Mouse (Mus musculus) lung, embryonic 14.5 days (tissue): ENCODE results near the gene Tubb2b. TPM values are rescaled to one million over a fixed set of nuclear protein-coding genes. Genes with fewer than 3 reads are reported as not detected.
A peak's percentile ranks its signal among the peaks of the same experiment; 100 is the strongest.

Experiments used
- ATAC-seq: fragments of 200-750 bp; cut with Nextera tagmentation; 2 replicates; pipeline ENCODE4 v1.8.0; 2017; ENCODE audit warnings: mild to moderate bottlenecking, moderate TSS enrichment, moderate library complexity; ENCODE audit not compliant: insufficient read depth
- DNase-seq: peaks from one replicate; pipeline ENCODE4 v3.0.0-alpha.2; 2015
- H3K27ac ChIP-seq: fragments of 300-500 bp; sonication (generic); 2 replicates; pipeline ENCODE4 v1.5.1; 2014; ENCODE audit warnings: low read depth, mild to moderate bottlenecking, moderate library complexity
- H3K27me3 ChIP-seq: fragments of 300-500 bp; sonication (generic); 2 replicates; pipeline ENCODE4 v1.6.1; 2014; ENCODE audit warnings: low read length, control low read depth; ENCODE audit not compliant: insufficient read depth
- H3K36me3 ChIP-seq: fragments of 300-500 bp; sonication (generic); 2 replicates; pipeline ENCODE4 v1.6.1; 2014; ENCODE audit warnings: control low read depth; ENCODE audit not compliant: insufficient read depth
- H3K4me1 ChIP-seq: fragments of 300-500 bp; sonication (generic); 2 replicates; pipeline ENCODE4 v1.6.1; 2014; ENCODE audit warnings: antibody characterized with exemption, control low read depth; ENCODE audit not compliant: insufficient read depth
- H3K4me2 ChIP-seq: fragments of 300-500 bp; sonication (generic); 2 replicates; pipeline ENCODE4 v1.6.1; 2014; ENCODE audit warnings: mild to moderate bottlenecking
- H3K4me3 ChIP-seq: fragments of 300-500 bp; sonication (generic); 2 replicates; pipeline ENCODE4 v1.5.1; 2014; ENCODE audit warnings: low read depth, low read length
- H3K9ac ChIP-seq: fragments of 300-500 bp; sonication (generic); 2 replicates; pipeline ENCODE4 v1.6.1; 2014
- H3K9me3 ChIP-seq: fragments of 300-500 bp; sonication (generic); 2 replicates; pipeline ENCODE4 v1.6.1; 2016; ENCODE audit warnings: low read depth, low read length, control low read depth
- CTCF ChIP-seq: IDR thresholded peaks from 2 replicates; pipeline ENCODE4 v1.5.1; 2016; ENCODE audit warnings: antibody characterized with exemption, low read depth
- WGBS: fragments of 180-500 bp; shearing (Covaris S2); extraction: QIAGEN DNeasy Blood & Tissue Kit; methylation state at CpG from one replicate; pipeline ENCODE4 v1.1.7; 2014; 5-methylcytosine and 5-hydroxymethylcytosine counted together
- polyA plus RNA-seq: library from polyadenylated mRNA; unstranded; fragments of >200 nt; fragmentation: Nextera tagmentation; extraction: Ambion mirVana; gene quantifications from 2 replicates; pipeline ENCODE4 v1.2.1, GENCODE M21; 2014

The Tubb2b gene
- polyA plus RNA-seq, 1 experiment from 2014 or later = 15.9 TPM

DNA sequence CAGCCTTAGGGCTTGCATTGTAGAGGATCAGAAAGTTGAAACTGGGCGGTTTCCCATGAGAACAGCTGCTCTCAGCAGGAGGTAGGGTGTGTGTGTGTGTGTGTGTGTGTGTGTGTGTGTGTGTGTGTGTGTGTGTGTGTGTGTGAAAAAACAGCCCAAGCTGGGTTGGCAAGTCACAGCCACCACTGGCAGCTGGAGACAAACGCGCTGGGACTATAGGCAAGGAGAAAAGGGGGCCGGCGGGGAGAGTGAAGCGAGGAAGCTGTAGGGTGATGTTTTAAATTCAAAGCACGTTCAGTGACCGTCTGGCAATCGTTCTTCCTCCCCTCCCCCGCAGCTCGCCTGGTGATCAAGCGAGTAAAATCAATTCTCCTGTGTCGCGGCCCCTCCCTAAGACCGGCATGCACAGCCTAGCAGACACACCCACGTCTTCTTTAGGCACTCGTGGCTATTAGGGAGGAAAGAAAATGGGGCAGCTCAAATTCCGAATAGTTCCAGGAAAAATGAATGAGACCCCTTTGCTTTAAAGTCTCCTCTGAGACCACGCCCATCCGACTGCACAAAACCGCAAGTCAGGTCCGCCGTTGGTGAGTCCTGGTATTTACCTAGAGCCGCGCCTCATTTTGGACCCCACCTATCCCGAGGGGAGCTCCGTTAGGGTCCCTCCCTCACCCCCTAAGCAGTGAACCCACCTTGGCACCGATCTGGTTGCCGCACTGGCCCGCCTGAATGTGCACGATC, 611 bp downstream of the Tubb2b start:
- peaks cover 6% of the 10 kb centered on the region; the same call in 1 of the 2 replicates for H3K36me3 ChIP-seq
- peaks cover 30% of the 10 kb centered on the region for H3K27me3 ChIP-seq
- peaks cover 4% of the 10 kb centered on the region for H3K4me1 ChIP-seq
- TF ChIP-seq CTCF = no peak
- H3K27ac ChIP-seq = peak overlapping the region; percentile 68
- under 1% methylated on average over 31 of the region's 31 CpGs for WGBS
- DNase-seq = peak; percentile 71
- no peak; the same call in none of the 2 replicates for ATAC-seq
- H3K4me3 ChIP-seq = peak overlapping the region; percentile 64
- peak overlapping the region; percentile 86 for H3K4me2 ChIP-seq
- no peaks in the 10 kb centered on the region for H3K9me3 ChIP-seq
- peak overlapping the region; percentile 65 for H3K9ac ChIP-seq

DNA sequence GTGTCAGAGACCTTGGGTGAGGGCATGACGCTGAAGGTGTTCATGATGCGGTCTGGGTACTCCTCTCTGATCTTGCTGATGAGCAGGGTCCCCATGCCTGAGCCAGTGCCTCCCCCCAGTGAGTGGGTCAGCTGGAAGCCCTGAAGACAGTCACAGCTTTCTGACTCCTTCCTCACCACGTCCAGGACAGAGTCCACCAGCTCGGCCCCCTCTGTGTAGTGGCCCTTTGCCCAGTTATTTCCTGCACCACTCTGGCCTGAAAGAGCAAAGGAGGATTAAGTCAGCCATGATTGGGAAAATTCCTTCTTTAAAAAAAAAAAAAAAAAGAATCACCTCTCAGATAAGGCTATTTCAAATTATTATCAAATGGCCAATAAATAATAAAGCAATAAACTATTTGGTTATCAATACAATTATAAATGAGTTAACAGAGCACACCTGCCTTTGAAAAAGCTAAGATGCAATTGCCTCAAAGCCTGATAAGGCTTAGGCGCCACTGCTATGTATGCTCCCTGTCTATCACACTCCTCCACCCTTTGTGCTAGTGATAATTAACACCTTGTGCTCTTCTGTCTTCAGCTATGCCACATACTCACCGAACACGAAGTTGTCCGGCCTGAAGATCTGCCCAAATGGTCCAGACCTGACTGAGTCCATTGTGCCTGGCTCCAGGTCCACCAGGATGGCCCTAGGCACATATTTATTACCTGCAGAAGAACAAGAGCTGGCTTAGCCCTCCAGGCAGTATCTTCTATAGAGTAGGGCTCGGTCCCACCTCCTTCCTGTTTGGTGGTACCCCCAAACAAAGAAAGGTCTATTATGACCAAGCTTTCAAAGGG, 1.8 kb downstream of the Tubb2b start:
- no peak overlapping the region; the same call in 1 of the 2 replicates for H3K9ac ChIP-seq
- H3K9me3 ChIP-seq = no peaks in the 10 kb centered on the region
- no peak for TF ChIP-seq CTCF
- peaks cover 24% of the 10 kb centered on the region for H3K27me3 ChIP-seq
- 79% methylated on average over 9 of the region's 9 CpGs for WGBS
- peak overlapping the region; percentile 64; the same call in 1 of the 2 replicates for H3K4me3 ChIP-seq
- ATAC-seq (no peak), DNase-seq (no peak)
- peaks cover 9% of the 10 kb centered on the region; the same call in 1 of the 2 replicates for H3K36me3 ChIP-seq
- no peak overlapping the region for H3K27ac ChIP-seq
- peaks cover 2% of the 10 kb centered on the region for H3K4me1 ChIP-seq
- H3K4me2 ChIP-seq = peak overlapping the region; percentile 86

DNA sequence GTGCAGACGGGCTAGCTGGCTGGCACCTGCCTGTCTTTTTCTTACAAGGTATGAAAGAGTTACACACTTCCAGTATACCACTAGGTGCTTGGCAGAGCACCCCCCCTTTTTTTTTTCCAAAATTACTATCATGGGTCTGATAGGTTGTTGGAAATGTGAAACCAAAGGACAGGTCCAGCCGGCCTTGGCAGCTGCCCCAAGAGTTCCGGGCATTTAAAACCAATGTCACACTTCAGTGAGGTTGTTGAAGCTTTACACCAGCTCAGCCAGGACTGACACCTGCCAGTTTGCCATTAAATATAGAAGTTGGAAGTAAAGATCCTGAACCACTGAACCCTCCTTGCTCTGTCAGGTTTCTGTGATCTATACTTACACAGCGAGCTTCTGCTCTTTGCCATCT, 4.6 kb downstream of the Tubb2b start:
- DNase-seq (no peak), ATAC-seq (no peak)
- Histone ChIP-seq H3K4me1 (no peaks in the 10 kb centered on the region; the same call in 1 of the 2 replicates), H3K27ac (no peak overlapping the region), H3K4me3 (no peak overlapping the region), H3K9ac (no peak overlapping the region), H3K27me3 (peaks cover 3% of the 10 kb centered on the region; the same call in 1 of the 2 replicates), H3K9me3 (no peaks in the 10 kb centered on the region), H3K4me2 (no peak overlapping the region), H3K36me3 (peaks cover 9% of the 10 kb centered on the region; the same call in 1 of the 2 replicates)
- TF ChIP-seq CTCF = no peak
- WGBS = 68% methylated on average over 4 of the region's 4 CpGs

DNA sequence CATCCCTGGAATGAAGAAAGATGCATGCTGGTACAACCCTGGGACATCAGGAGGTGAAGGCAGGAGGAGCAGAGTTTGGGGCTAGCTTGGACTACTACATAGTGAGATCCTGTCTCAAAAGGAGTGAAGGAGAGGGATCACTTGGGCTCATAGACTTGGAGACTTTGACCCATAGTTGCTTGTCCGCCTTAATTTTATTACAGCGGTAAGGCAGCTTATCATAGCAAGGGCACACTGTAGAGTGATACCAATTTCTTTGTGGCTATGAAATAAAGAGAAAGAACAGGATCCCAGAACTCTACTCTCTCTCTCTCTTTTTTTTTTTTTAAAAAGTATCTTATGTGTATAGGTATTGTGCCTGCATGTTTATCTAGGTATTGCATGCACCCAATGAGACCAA, 9.7 kb downstream of the Tubb2b start:
- WGBS = 92% methylated on average over 2 of the region's 2 CpGs

DNA sequence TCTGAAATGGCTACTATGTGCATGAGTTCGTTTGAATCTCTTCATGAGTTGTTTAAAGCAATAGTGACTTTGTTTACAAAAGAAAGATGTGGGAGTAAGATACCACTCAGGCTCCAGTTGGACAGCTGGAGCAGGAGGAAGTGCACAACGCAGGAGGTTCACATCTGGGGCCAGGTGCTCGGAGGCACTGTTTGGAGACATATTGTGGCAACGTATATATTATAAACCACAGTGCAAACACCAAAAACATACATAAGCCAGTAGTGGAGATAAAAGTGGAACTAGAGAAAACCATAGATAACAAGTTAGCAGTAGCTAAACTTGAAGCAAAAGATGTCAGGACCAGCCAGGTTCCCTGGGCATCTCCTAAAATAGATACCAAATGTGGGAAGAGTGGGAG, 10.9 kb downstream of the Tubb2b start:
- H3K27ac ChIP-seq = no peak overlapping the region
- no peaks in the 10 kb centered on the region for H3K4me1 ChIP-seq
- 0 out of 2 replicates have a peak, but pooled peaks cover under 1% of the 10 kb centered on the region for H3K36me3 ChIP-seq
- H3K9ac ChIP-seq = no peak overlapping the region
- TF ChIP-seq CTCF = no peak
- no peaks in the 10 kb centered on the region for H3K27me3 ChIP-seq
- 25% methylated on average over 4 of the region's 4 CpGs for WGBS
- H3K9me3 ChIP-seq = no peaks in the 10 kb centered on the region
- no peak for ATAC-seq
- no peak overlapping the region for H3K4me3 ChIP-seq
- no peak for DNase-seq
- H3K4me2 ChIP-seq = no peak overlapping the region

More for the DNA sequence above, 9.7 kb downstream of the Tubb2b start:
- Histone ChIP-seq H3K4me3 (no peak overlapping the region), H3K9ac (no peak overlapping the region), H3K27ac (no peak overlapping the region), H3K27me3 (no peaks in the 10 kb centered on the region), H3K36me3 (peaks cover 9% of the 10 kb centered on the region; the same call in 1 of the 2 replicates), H3K4me2 (no peak overlapping the region), H3K9me3 (no peaks in the 10 kb centered on the region), H3K4me1 (no peaks in the 10 kb centered on the region)
- ATAC-seq (no peak), DNase-seq (no peak)
- TF ChIP-seq CTCF = no peak

DNA sequence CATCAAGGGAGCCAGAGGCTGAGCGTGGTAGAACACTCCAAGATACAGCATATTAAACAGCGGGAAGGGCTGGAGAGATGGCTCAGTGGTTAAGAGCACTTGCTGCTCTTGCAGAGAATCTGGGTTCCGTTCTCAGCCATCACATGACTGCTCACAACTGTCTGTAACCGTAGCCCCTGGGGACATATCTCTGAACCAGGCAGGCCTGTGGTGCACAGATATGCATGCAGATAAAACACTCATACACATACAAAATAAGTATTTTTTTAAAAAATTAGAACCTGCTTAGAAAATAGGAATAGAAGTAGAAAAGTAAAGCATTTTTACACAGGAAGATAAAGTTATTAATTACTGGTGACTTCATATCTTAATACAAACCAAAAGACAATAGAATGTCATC, 11.4 kb downstream of the Tubb2b start:
- H3K4me2 ChIP-seq = no peak overlapping the region
- 68% methylated on average over 4 of the region's 4 CpGs for WGBS

DNA sequence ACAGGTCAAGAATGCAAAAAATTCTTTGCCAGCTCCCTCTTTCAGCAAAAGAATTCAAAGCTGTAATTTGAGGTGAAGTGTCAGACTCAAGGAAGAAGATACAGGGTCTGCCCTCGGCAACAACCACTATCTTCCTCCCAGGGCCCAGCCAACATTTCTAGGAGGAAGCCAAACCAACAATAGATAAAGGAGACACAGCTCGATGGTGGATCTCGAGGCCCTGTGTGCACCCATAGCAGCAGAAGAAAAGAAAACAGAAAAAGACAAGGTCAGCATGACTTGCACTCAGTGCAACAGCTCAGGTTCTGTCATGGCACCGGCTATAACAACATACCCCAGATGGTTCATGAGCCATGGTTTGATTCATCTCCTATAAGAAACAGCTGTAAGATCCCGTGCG, 13.8 kb downstream of the Tubb2b start:
- Histone ChIP-seq H3K36me3 (no peaks in the 10 kb centered on the region), H3K27ac (no peak overlapping the region), H3K9me3 (no peaks in the 10 kb centered on the region), H3K9ac (no peak overlapping the region), H3K4me1 (no peaks in the 10 kb centered on the region), H3K27me3 (no peaks in the 10 kb centered on the region), H3K4me2 (no peak overlapping the region), H3K4me3 (no peak overlapping the region)
- no peak for DNase-seq
- 59% methylated on average over 6 of the region's 6 CpGs for WGBS
- no peak for ATAC-seq
- TF ChIP-seq CTCF = no peak

More for the DNA sequence above, 11.4 kb downstream of the Tubb2b start:
- no peak for TF ChIP-seq CTCF
- Histone ChIP-seq H3K4me3 (no peak overlapping the region), H3K9ac (no peak overlapping the region), H3K36me3 (no peaks in the 10 kb centered on the region), H3K4me1 (no peaks in the 10 kb centered on the region), H3K27ac (no peak overlapping the region), H3K27me3 (no peaks in the 10 kb centered on the region), H3K9me3 (no peaks in the 10 kb centered on the region)
- ATAC-seq (no peak), DNase-seq (no peak)
